Mouse (Mus musculus): ENCODE data around the gene 4632433K11Rik. TPM values are rescaled to one million over a fixed set of nuclear protein-coding genes. Genes with fewer than 3 reads are reported as not detected.

The 4632433K11Rik gene
- polyA plus RNA-seq, 1 experiment: not detected

DNA sequence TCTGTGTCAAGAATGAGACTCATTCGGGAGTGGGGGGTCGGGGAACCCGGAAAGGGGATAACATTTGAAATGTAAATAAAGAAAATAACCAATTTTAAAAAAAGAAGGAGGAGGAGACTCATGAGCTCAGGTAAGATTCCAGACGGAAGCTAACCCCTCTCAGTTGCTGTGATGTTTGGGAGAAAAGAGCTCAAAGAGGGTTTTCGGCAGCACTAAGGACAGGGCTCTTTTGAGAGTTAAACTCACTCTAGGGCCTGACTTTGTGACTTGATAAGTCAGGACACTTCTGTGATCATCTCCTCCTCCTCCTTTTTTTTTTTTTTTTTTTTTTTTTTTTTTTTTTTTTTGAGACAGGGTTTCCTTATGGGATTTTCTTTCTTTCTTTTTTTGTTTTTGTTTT lies 5.0 kb downstream of the 4632433K11Rik start:
- H3K36me3 ChIP-seq (ENCODE audit: control insufficient read depth, insufficient read depth): peaks cover 5% of the 10 kb centered on the region
- no peaks in the 10 kb centered on the region for H3K27me3 ChIP-seq (ENCODE audit: control insufficient read depth, insufficient read depth, insufficient read length)
- H3K4me2 ChIP-seq (ENCODE audit: low read depth): peak overlapping the region; percentile 76
- H3K79me2 ChIP-seq (ENCODE audit: control insufficient read depth, insufficient read depth): no peaks in the 10 kb centered on the region
- TF ChIP-seq POLR2AphosphoS2 (IDR thresholded peaks at IDR 0.05; ENCODE audit: insufficient read length, low read depth) (no peak), CEBPB (IDR thresholded peaks at IDR 0.05; ENCODE audit: insufficient read depth, poor library complexity, severe bottlenecking) (no peak)
- H3K4me3 ChIP-seq: peak overlapping the region; percentile 62
- H3ac ChIP-seq (ENCODE audit: control insufficient read depth, insufficient read length): peak overlapping the region; percentile 52

DNA sequence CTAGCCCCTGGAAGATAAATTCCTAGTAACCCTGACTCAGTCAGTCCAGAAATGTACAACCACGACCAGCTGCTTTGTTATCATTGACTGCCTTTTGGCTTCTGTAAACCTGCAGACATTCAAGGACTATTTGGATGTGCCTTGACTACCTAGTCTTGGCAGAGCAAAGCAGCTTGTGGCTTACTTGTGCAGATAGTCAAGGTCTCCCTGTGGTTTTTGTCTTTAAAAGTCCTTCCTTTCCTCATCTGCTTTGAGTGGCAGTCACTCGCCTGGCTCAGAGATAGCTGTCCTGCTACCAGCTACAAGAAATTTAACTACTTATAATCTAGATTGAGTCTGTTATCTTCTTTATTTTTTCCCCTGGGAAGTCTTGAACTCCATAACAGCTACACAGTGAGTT lies 11.1 kb downstream of the 4632433K11Rik start:
- H3K27me3 ChIP-seq (ENCODE audit: control insufficient read depth, insufficient read depth, insufficient read length): no peaks in the 10 kb centered on the region
- H3K4me2 ChIP-seq (ENCODE audit: low read depth): no peak overlapping the region
- H3K4me3 ChIP-seq: no peak overlapping the region
- H3K36me3 ChIP-seq (ENCODE audit: control insufficient read depth, insufficient read depth): no peaks in the 10 kb centered on the region
- TF ChIP-seq TCF3 (IDR thresholded peaks at IDR 0.05; ENCODE audit: insufficient read length, low read depth) (no peak), POLR2A (IDR thresholded peaks at IDR 0.05; ENCODE audit: insufficient read length, low read depth) (no peak), REST (IDR thresholded peaks at IDR 0.05; ENCODE audit: insufficient read depth, insufficient read length) (no peak), CEBPB (IDR thresholded peaks at IDR 0.05; ENCODE audit: insufficient read depth, poor library complexity, severe bottlenecking) (no peak), MYOG (IDR thresholded peaks at IDR 0.05; ENCODE audit: control insufficient read depth in 1 of 3, insufficient read depth in 1 of 3, insufficient read length in 2 of 3, low read depth in 2 of 3) (no peak), POLR2AphosphoS2 (IDR thresholded peaks at IDR 0.05; ENCODE audit: insufficient read length, low read depth) (no peak), MYOD1 (IDR thresholded peaks at IDR 0.05; ENCODE audit: control insufficient read depth in 1 of 3, insufficient read length in 2 of 3, low read depth in 2 of 3) (no peak), SRF (IDR thresholded peaks at IDR 0.05; ENCODE audit: control insufficient read depth, insufficient read length, low read depth) (no peak), E2F4 (IDR thresholded peaks at IDR 0.05; ENCODE audit: insufficient read depth) (no peak), USF1 (IDR thresholded peaks at IDR 0.05; ENCODE audit: low read depth) (no peak), MAX (IDR thresholded peaks at IDR 0.05; ENCODE audit: low read depth) (no peak), TCF12 (IDR thresholded peaks at IDR 0.05; ENCODE audit: insufficient read depth, poor library complexity, severe bottlenecking) (no peak)
- no peaks in the 10 kb centered on the region for H3K79me2 ChIP-seq (ENCODE audit: control insufficient read depth, insufficient read depth)
- no peak overlapping the region for H3ac ChIP-seq (ENCODE audit: control insufficient read depth, insufficient read length)

DNA sequence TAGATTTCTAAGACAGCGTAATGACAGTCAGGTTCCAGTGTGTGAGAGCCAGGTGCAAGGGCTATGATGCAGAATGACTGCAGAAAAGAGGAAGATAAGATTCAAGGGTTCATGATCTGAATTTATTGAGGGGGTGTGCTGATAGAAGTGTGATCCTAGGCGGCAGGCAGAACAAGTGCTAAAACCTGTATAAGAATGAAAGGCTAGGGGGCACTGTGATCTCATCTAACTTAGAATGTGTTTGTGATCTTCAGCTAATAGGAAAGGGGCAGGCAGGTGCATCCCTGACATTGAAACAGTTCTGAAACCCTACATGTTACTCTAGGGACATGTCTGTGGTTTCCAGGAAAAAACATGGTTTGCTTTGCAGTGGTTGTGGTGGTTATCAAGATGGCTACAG lies 12.2 kb downstream of the 4632433K11Rik start:
- Histone ChIP-seq H3K27me3 (ENCODE audit: control insufficient read depth, insufficient read depth, insufficient read length) (no peaks in the 10 kb centered on the region), H3K4me2 (ENCODE audit: low read depth) (no peak overlapping the region), H3ac (ENCODE audit: control insufficient read depth, insufficient read length) (no peak overlapping the region), H3K4me3 (no peak overlapping the region), H3K36me3 (ENCODE audit: control insufficient read depth, insufficient read depth) (no peaks in the 10 kb centered on the region), H3K79me2 (ENCODE audit: control insufficient read depth, insufficient read depth) (no peaks in the 10 kb centered on the region)
- TF ChIP-seq E2F4 (IDR thresholded peaks at IDR 0.05; ENCODE audit: insufficient read depth) (no peak), REST (IDR thresholded peaks at IDR 0.05; ENCODE audit: insufficient read depth, insufficient read length) (no peak), USF1 (IDR thresholded peaks at IDR 0.05; ENCODE audit: low read depth) (no peak), POLR2A (IDR thresholded peaks at IDR 0.05; ENCODE audit: insufficient read length, low read depth) (no peak), MYOD1 (IDR thresholded peaks at IDR 0.05; ENCODE audit: control insufficient read depth in 1 of 3, insufficient read length in 2 of 3, low read depth in 2 of 3) (no peak)

DNA sequence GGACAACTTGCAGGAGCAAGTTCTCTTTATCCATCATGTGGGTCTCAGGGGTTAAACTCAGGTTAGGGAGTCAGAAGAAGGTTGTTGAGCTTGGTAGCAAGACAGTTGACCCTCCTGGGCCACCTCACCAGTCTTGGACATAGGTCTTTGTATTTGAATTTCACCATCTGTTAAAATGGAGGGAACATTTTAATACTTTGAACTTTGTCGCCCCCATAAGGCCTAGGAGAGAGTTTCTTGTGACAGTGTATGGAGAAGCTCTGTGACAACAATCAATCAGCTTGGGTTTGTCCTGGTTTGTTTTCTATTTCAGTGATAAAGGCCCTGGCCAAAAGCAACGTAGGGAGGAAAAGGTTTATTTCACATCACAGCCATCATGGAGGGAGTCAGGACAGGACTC lies 13.4 kb downstream of the 4632433K11Rik start:
- no peak overlapping the region for H3ac ChIP-seq (ENCODE audit: control insufficient read depth, insufficient read length)
- no peak overlapping the region for H3K4me3 ChIP-seq
- TF ChIP-seq USF1 (IDR thresholded peaks at IDR 0.05; ENCODE audit: low read depth) (no peak), E2F4 (IDR thresholded peaks at IDR 0.05; ENCODE audit: insufficient read depth) (no peak), MYOD1 (IDR thresholded peaks at IDR 0.05; ENCODE audit: control insufficient read depth in 1 of 3, insufficient read length in 2 of 3, low read depth in 2 of 3) (no peak), MAX (IDR thresholded peaks at IDR 0.05; ENCODE audit: low read depth) (no peak), CEBPB (IDR thresholded peaks at IDR 0.05; ENCODE audit: insufficient read depth, poor library complexity, severe bottlenecking) (no peak), REST (IDR thresholded peaks at IDR 0.05; ENCODE audit: insufficient read depth, insufficient read length) (no peak), POLR2AphosphoS2 (IDR thresholded peaks at IDR 0.05; ENCODE audit: insufficient read length, low read depth) (no peak), TCF12 (IDR thresholded peaks at IDR 0.05; ENCODE audit: insufficient read depth, poor library complexity, severe bottlenecking) (no peak), SRF (IDR thresholded peaks at IDR 0.05; ENCODE audit: control insufficient read depth, insufficient read length, low read depth) (no peak), MYOG (IDR thresholded peaks at IDR 0.05; ENCODE audit: control insufficient read depth in 1 of 3, insufficient read depth in 1 of 3, insufficient read length in 2 of 3, low read depth in 2 of 3) (no peak), POLR2A (IDR thresholded peaks at IDR 0.05; ENCODE audit: insufficient read length, low read depth) (no peak), TCF3 (IDR thresholded peaks at IDR 0.05; ENCODE audit: insufficient read length, low read depth) (no peak)
- H3K36me3 ChIP-seq (ENCODE audit: control insufficient read depth, insufficient read depth): no peaks in the 10 kb centered on the region
- H3K4me2 ChIP-seq (ENCODE audit: low read depth): no peak overlapping the region
- peaks cover 6% of the 10 kb centered on the region for H3K79me2 ChIP-seq (ENCODE audit: control insufficient read depth, insufficient read depth)
- H3K27me3 ChIP-seq (ENCODE audit: control insufficient read depth, insufficient read depth, insufficient read length): no peaks in the 10 kb centered on the region

DNA sequence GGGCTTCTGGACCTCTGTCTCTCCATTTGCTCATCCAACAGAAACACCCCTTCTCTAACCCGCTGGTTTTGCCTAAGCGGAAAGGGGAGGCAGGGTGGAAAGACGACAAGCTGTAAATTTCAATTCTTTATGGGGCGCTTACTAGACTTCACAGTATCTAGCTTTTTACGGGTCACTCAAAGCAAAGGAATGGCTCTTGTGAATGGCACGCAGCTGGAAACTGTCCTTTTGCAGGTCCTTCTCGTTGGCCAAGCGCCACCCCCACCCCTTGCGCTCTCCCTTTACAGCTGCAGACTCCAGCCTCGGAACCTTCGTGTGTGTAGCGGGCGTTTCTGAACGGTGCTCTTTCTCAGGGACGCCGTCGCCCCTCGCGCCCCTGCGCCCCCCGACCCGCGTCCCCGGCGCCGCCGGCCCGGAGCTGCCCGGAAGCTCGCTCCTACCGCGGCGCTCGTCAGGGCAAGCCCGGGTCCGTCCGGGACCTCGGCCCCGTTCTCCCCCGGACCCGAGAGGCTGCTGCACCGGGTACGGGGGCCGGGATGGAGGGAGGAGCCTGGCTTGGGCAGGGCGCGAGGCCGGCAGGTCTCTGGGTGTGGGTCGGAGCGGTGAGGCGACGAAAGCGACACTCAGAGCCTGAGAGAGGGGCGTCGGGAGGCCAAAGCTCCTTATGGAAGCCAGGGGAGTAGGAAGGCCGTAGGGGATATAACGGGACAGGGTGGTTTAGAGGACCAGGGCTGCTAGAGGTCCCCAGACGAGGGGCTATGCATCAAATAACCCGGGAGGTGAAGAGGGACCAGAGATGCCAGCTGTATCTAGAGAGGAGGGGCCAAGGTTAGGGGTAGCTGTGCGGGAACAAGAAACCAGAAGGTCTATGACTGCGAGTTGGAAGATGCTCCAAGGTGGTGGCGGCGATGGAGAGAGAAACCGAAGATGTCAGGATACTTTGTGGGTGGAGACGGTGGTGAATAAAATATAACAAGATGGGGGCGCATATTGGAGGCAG lies 17.6 kb downstream of the 4632433K11Rik start, which contains the start of gene Zfp580:
TSS of gene Zfp580 (plus strand) at position 346 of the 1,000 bp plus-strand sequence.
- H3K79me2 ChIP-seq (ENCODE audit: control insufficient read depth, insufficient read depth): peaks cover 7% of the 10 kb centered on the region
- peaks cover 6% of the 10 kb centered on the region for H3K27me3 ChIP-seq (ENCODE audit: control insufficient read depth, insufficient read depth, insufficient read length)
- H3K4me3 ChIP-seq: peak within 1 kb of the TSS; percentile 63
- no peaks in the 10 kb centered on the region for H3K36me3 ChIP-seq (ENCODE audit: control insufficient read depth, insufficient read depth)
- no peak for TF ChIP-seq TCF12 (IDR thresholded peaks at IDR 0.05; ENCODE audit: insufficient read depth, poor library complexity, severe bottlenecking)
- TF ChIP-seq POLR2A (IDR thresholded peaks at IDR 0.05; ENCODE audit: insufficient read length, low read depth): peak; percentile 66
- peak within 1 kb of the TSS; percentile 87 for H3K4me2 ChIP-seq (ENCODE audit: low read depth)
- H3ac ChIP-seq (ENCODE audit: control insufficient read depth, insufficient read length): peak within 1 kb of the TSS; percentile 17
